Mouse (Mus musculus) pancreas, adult 10 weeks (tissue): ENCODE results near the gene Dennd6a. TPM values are rescaled to one million over a fixed set of nuclear protein-coding genes. Genes with fewer than 3 reads are reported as not detected.

Experiments
- polyA plus RNA-seq: library from polyadenylated mRNA; stranded (reverse); fragments of 350-450 nt; fragmentation: Illumina TruSeq; extraction: RNeasy Lipid Tissue Mini Kit (QIAGEN cat#74804); gene quantifications from one replicate; pipeline ENCODE4 v1.2.3, GENCODE M21; 2015; ENCODE audit warnings: low read depth, low replicate concordance; ENCODE audit not compliant: insufficient read depth

Dennd6a gene
- 2.9 TPM for polyA plus RNA-seq

GRCm38 (mm10) chr14:26573556-26573955 is at the start of gene Dennd6a:
Gene Dennd6a, plus strand, starts transcription at chr14:26573856.

DNA sequence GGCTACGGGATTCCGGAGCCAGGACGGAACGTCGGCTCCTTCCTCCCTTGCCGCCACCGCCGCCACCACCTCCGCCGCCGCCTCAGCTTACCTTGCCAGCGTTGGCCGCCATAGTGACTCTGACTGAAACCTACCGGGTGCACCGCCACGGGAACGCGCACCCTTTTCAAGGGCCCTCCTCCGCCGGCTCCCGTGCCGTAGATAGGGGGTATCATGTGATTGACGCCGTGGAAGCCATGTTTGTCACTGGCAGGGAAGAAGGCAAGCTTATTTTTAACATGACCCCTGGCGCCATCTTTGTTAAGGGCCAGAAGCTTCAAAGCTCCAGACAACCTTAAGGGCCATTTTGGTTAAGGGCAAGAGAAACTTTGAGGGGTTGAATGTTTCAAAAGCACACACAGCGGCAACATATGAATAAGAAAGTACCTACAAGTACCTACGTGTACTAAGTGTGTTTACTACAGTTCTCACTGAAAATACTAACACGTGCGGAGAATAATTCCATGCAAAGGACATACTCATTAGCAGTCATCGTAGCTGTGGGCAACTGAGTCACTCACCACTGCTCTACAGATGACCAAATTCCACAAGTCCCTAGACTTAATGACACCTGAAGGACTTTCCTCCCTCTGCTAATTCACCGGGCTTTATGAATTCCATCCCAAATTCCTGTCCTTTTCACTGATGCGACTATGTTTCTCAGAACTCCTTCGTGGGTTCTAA is 38.7 kb upstream of the Dennd6a start, which contains the start of gene Slmap:
Gene Slmap (minus strand): TSS at position 175 of the 723 bp plus-strand sequence.

DNA sequence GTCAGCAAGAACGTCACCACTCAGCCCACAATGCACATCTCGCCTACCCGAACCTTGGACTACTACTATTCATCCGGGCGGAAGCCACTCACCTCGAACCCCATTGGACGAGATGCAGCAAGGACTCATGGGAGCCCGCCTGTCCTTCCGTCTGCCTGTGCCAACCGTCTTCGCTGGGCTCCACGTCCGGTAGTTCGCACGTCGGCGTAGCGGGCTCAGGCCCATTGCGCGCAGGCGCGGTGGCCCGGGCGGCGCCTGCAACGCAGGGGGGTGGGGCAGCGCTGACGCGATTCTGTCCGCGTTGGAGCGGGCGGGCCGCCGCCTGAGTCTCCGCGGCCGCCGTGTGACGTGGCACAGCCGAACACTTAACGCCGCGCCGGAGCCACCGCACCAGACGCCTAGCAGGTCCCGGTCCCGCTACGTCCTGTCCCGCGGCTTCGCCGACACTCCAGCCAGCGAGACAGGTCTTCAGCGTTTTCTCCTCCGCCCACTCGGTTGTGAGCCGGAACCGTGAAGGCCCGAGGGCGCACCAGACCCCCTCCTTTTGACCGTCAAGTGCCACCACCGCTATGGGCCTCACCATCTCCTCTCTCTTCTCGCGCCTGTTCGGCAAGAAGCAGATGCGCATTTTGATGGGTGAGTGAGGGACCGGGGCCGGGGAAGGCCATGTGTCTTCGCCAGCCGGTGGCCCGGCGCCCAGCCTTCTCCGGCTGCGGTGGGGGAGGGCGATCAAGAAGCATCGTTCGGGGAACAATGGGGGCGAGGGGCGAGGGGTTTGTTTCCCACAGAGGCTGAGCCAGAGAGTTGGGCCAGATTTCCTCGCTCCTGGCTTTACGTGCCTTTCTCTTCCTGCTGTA is 64.4 kb downstream of the Dennd6a start, which contains the start of gene Arf4:
Gene Arf4 (plus strand): TSS at position 224 of the 857 bp plus-strand sequence.

DNA sequence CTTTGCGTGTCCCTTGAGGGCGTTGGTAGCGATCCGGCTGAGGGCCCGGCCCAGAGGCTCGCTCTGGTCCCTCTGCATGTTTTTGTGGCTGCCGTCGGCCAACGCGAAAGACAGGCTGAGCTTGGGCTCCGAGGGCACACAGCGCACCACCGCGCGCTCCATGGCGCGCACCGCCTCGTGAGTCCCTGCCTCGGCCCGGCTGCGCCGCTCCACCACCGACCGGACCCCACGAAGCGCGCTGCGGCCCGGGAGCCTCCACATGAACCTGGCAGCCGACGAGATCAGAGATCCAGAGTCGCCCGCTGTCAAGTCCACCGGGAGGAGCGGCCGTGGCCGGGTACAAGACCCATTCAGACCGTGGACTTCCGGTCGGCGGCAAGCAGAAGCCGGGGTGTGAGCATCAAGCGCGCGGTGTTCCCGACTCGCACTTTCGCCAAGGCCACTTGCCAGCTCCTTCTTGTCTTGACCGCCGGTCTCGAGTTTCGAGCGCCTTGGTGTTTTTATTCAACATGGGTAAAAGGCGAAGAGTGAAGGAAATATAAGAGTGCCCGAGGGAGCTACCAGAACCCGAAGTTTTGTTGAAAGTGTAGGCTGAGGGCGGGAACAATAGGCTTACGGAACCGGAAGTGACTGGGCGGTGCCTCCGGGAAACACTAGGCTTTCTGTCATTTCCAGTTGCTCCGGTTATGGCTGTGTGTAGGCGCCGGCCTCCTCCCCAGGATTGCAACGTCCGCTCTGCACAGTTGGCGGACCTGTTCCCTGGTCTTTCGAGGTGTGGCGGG is 95.8 kb downstream of the Dennd6a start, which contains the start of gene Pde12:
Gene Pde12 (minus strand): TSS at position 592 of the 782 bp plus-strand sequence.

Other genes with a start within 250 kb of the Dennd6a start
- gene Slmap, start 38.9 kb upstream of the Dennd6a start, polyA plus RNA-seq, result 14.1 TPM
- gene Arf4, start 64.2 kb downstream of the Dennd6a start, polyA plus RNA-seq, result 57.7 TPM
- 0.79 TPM for gene Pde12, start 96.0 kb downstream of the Dennd6a start, polyA plus RNA-seq
- gene Dnah12, start 119.4 kb downstream of the Dennd6a start, polyA plus RNA-seq, result not detected